Mouse (Mus musculus): Measurements from ENCODE around the gene Mitf.

Mitf gene

GRCm38 (mm10) chr6:97806781-97807743 is at the start of gene Mitf:
Gene Mitf (plus strand): TSS chr6:97807052.
- DNase-seq (ENCODE audit: low read depth, low spot score) = peak; percentile 95

GRCm38 (mm10) chr6:97757361-97757760 is 49.5 kb upstream of the Mitf start:
- DNase-seq (ENCODE audit: low read depth, low spot score) = no peak

- DNase-seq (ENCODE audit: low read depth, low spot score) = no peak
These were observed 48.0 kb upstream of the Mitf start for GRCm38 (mm10) chr6:97758884-97759283.

- peak; percentile 74 for DNase-seq (ENCODE audit: low read depth, low spot score)
These were observed 47.6 kb upstream of the Mitf start for GRCm38 (mm10) chr6:97759301-97759700.

GRCm38 (mm10) chr6:97761326-97761725 is 45.5 kb upstream of the Mitf start:
- DNase-seq (ENCODE audit: low read depth, low spot score) = peak; percentile 69

- no peak for DNase-seq (ENCODE audit: low read depth, low spot score)
These were observed 42.9 kb upstream of the Mitf start for GRCm38 (mm10) chr6:97763970-97764369.

GRCm38 (mm10) chr6:97767836-97768235 is 39.0 kb upstream of the Mitf start:
- DNase-seq (ENCODE audit: low read depth, low spot score) = no peak

- DNase-seq (ENCODE audit: low read depth, low spot score) = no peak
These were observed 37.3 kb upstream of the Mitf start for GRCm38 (mm10) chr6:97769549-97769948.

- DNase-seq (ENCODE audit: low read depth, low spot score) = no peak
These were observed 25.5 kb upstream of the Mitf start for GRCm38 (mm10) chr6:97781316-97781715.

- DNase-seq (ENCODE audit: low read depth, low spot score) = no peak
These were observed 24.6 kb upstream of the Mitf start for GRCm38 (mm10) chr6:97782291-97782690.

GRCm38 (mm10) chr6:97786871-97787270 is 20.0 kb upstream of the Mitf start:
- DNase-seq (ENCODE audit: low read depth, low spot score) = no peak

GRCm38 (mm10) chr6:97788361-97788974 is 18.4 kb upstream of the Mitf start:
- no peak for DNase-seq (ENCODE audit: low read depth, low spot score)

GRCm38 (mm10) chr6:97789700-97790099 is 17.2 kb upstream of the Mitf start:
- DNase-seq (ENCODE audit: low read depth, low spot score) = no peak

GRCm38 (mm10) chr6:97792104-97792503 is 14.7 kb upstream of the Mitf start:
- no peak for DNase-seq (ENCODE audit: low read depth, low spot score)

GRCm38 (mm10) chr6:97795175-97795574 is 11.7 kb upstream of the Mitf start:
- no peak for DNase-seq (ENCODE audit: low read depth, low spot score)

- DNase-seq (ENCODE audit: low read depth, low spot score) = no peak
These were observed 6.2 kb upstream of the Mitf start for GRCm38 (mm10) chr6:97800615-97801014.

- no peak for DNase-seq (ENCODE audit: low read depth, low spot score)
These were observed 801 bp upstream of the Mitf start for GRCm38 (mm10) chr6:97806051-97806450.

- no peak for DNase-seq (ENCODE audit: low read depth, low spot score)
These were observed 7.3 kb downstream of the Mitf start for GRCm38 (mm10) chr6:97814191-97814590.

- no peak for DNase-seq (ENCODE audit: low read depth, low spot score)
These were observed 8.9 kb downstream of the Mitf start for GRCm38 (mm10) chr6:97815723-97816122.

- no peak for DNase-seq (ENCODE audit: low read depth, low spot score)
These were observed 10.0 kb downstream of the Mitf start for GRCm38 (mm10) chr6:97816806-97817205.

GRCm38 (mm10) chr6:97818128-97818527 is 11.3 kb downstream of the Mitf start:
- DNase-seq (ENCODE audit: low read depth, low spot score) = no peak

GRCm38 (mm10) chr6:97818948-97819347 is 12.1 kb downstream of the Mitf start:
- DNase-seq (ENCODE audit: low read depth, low spot score) = no peak

- no peak for DNase-seq (ENCODE audit: low read depth, low spot score)
These were observed 13.7 kb downstream of the Mitf start for GRCm38 (mm10) chr6:97820505-97820904.

Measured in ZHBTc4 (cell line).